Mouse (Mus musculus): ENCODE measurements around the gene Otud7b.
A peak's percentile ranks its signal among the peaks of the same experiment; 100 is the strongest.

The Otud7b gene

DNA sequence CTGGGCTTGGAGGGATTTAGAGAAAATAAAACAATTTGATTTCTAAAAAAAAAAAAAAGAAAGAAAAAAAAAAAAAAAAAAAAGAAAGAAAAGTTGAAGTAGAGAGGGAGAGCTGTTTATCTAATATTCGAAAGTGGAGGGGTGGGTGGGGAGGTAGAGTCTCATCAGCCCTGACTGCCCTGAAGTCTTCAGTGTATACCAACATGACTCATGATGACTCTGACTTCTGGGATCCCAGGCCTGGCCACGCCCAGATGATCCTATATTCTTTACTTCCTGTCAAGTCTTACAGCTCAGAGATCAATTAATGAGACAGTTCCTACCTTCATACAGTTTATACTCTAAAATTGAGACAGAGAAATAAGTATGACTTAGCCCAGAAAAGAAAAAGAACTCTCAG lies 17.1 kb upstream of the Otud7b start:
- DNase-seq = no peak

GRCm38 (mm10) chr3:96087801-96088200 lies 16.5 kb upstream of the Otud7b start:
- DNase-seq = no peak

DNA sequence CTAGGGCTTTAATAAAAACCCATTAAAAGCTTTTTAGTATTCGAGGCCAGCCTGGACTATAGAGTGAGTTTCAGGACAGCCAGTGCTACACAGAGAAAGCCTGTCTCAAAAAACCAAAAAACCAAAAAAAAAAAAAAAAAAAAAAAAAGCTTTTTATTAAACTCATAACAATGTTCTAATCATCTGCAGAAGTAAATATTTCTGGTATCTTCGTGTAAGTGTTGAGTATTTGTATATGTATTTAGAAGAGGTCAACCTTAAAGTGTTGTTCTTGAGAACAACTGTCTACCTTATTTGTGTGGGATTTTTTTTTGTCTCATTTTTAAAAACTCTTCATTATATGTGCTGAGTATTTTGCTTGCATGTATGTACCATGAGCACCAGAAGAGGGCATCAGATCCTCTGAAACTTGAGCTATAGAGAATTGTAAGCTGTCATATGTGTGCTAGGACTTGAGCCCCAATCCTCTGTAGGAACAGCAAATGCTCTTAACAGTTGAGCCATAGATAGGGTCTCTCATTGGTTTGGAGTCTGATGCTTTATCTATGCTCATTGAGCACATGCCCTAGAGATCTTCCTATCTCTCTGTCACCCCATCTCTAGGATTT lies 14.3 kb upstream of the Otud7b start:
- DNase-seq = peak; percentile 60

DNA sequence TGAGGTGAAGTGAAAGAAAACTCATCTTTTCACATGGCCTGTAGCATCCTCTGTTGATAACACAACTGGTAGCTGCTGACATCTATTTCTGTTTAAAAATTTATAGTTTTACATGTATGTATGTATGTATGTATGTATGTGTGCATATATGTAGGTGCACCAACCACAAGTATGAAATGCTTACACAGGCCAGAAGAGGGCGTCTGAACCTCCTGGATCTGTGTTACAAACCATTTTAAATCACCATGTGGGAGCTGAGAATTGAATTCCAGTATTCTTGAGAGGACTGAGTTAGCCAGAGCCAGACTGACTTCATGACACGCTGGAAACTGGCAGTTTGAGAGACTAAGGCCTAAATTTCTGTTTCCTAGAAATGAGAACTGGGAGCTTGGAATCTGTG lies 13.2 kb upstream of the Otud7b start:
- DNase-seq = no peak

GRCm38 (mm10) chr3:96091966-96092365 lies 12.4 kb upstream of the Otud7b start:
- DNase-seq = peak; percentile 81

GRCm38 (mm10) chr3:96093509-96093908 lies 10.8 kb upstream of the Otud7b start:
- no peak for DNase-seq

GRCm38 (mm10) chr3:96094203-96094602 lies 10.1 kb upstream of the Otud7b start:
- peak; percentile 70 for DNase-seq

- no peak for DNase-seq
Observed at GRCm38 (mm10) chr3:96098168-96098567, 6.2 kb upstream of the Otud7b start.

DNA sequence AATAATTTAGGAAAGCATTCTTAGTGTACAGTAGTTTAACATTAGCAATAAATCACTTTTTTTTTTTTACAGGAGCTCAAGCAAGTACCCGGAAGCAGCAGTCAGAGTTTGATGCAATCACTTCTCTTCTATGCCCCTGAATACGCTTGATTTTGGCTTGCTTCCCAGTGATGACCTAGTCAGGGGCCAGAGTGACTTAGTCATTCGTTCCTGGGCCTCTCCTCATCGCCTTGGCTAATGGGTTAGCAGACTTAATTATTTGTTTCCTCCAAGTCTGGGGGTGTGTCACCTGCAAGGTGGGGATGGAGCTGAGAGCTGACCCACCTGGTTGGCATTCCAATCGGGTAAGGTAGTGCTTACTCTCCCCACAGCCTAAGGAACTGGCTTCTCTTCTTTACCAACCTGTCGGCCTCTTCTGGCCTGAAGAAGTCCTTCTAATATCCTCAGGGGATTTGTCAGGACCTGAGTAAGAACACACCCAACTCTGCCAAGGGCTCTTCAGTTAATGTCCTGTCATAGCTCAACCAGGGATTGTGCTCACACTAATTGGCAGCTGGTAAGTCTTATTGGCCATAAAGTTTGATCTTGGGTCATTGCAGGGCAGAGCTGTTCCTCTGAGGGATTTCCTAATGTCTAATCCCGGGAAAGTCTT lies 5.6 kb upstream of the Otud7b start:
- DNase-seq = no peak

- peak; percentile 67 for DNase-seq
Observed at GRCm38 (mm10) chr3:96102100-96102872, 2.0 kb upstream of the Otud7b start.

- DNase-seq = no peak
Observed at GRCm38 (mm10) chr3:96103901-96104260, 446 bp upstream of the Otud7b start.

DNA sequence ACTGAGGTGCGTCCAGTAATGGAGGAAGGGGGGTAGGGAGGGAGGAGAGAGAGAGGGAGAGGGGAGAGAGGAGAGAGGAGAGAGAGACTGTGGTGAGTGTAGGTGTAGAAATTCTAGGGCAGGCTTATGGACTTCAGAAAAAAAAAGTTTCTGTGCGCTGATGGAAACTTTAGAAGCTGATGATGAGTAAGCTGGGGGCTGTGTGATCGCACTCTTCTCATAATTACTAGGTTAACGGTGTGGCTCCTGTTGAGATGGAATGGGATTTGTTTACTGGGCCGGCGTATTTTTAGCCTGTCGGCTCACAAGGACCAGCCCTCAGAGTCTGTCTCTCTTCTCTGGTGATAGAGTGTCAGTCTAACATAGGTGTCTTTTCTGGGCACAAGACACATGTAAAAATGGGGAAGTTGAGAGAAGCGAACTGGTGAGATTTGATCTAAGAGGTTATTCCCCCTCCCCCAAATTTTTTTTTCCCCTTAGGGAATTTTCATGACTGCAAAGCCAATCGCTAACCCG lies 963 bp downstream of the Otud7b start:
- DNase-seq = no peak

- no peak for DNase-seq
Observed at GRCm38 (mm10) chr3:96106151-96106550, 1.8 kb downstream of the Otud7b start.

DNA sequence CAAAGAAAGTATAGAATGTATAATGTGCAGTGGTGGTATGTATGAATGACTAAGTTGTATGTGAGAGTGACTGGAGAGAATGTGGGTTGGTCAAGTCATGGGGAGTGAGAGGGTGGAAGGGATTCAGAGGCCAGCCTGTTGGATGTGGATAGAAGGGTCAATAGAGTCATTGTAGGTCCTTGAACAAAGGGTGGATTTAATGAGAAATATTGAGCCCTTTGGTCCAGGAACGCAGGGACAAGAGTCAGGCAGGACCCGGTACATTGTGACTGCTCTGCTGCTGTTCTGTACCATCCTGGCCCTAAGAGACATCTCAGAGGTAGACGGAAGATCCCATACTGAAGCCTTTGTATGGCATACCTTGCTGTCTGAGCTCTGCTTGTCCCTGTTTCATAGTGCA lies 4.0 kb downstream of the Otud7b start:
- DNase-seq = no peak

DNA sequence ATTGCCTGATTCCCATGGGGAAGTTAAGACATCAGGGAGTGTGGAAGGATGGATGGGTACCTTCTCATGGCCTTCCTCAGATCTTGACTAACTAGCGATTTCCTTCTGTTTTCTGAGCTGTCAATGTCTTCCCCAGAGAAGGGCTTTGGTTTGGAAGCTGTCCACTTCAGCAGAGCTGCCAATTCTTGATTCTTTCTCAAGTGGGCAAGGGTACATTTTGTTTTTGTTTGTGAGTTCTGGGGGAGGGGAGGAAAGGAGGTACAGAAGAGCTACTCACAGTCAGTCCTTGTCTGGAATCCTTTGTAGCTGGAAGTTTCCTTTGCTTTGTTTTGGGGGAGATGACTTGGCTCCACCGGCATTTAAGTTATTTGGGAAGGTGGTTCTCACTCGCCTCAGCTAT lies 8.9 kb downstream of the Otud7b start:
- DNase-seq = no peak

DNA sequence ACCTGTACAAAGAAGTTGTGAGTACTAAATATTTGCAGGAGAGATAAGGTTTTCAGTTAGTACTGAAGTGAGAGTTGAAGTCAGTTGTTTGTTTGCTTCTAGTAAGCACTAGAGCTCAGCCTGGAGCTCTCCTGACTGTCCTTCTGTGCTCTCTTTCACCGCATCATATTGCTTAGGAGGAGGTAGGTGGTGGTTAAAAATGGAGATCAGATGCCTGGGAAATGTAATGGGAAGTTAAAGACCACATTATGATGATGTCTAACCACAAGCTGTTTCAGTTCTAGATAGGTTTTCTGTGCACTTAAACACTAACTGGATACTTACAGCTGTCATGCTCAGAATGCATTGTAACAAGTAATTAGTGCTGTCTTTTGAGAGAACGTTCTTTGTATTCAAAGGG lies 13.8 kb downstream of the Otud7b start:
- no peak for DNase-seq

- DNase-seq = no peak
Observed at GRCm38 (mm10) chr3:96118702-96119101, 14.4 kb downstream of the Otud7b start.

- DNase-seq = no peak
Observed at GRCm38 (mm10) chr3:96124235-96124634, 19.9 kb downstream of the Otud7b start.

GRCm38 (mm10) chr3:96128128-96128527 lies 23.8 kb downstream of the Otud7b start:
- DNase-seq = no peak

DNA sequence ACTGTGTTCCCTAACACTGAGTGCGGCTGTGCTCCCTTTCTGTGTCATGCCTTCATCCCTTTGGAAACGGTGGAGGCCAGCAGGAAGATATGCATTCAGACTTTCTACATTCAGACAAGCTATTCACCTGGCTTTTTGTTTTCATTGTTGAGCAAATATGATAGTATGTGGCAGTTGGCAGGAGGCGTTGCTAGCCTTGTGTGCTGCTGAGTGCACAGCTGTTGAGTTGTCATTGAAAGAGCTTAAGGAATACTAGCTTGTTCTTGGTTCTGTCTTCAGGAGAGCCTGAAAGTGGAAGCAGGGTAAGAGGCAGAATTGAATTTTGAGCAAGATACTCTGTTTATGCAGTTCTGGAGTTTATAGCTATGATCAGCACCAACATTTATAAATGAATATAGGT lies 28.2 kb downstream of the Otud7b start:
- no peak for DNase-seq

- no peak for DNase-seq
Observed at GRCm38 (mm10) chr3:96133327-96133905, 29.1 kb downstream of the Otud7b start.

DNA sequence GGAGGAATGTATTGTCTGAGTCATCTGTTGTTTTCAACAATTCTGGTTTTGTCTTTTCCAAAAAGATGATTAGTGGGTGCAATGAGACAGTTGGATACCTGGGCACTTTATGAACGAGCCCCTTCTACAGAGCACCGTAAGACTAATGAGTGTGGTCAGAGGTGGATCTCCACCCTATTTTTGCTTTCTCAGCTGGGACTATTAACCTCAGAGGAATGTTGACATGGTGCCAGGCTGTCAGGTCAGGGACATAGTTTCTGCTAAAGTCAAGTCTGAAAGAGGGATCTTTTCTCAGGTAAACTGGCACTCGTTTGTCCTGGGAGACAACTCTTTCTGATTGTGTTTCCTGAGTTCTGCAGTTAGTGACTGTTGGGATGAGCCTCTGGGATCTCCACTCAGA lies 30.7 kb downstream of the Otud7b start:
- DNase-seq = no peak

GRCm38 (mm10) chr3:96147950-96148349 lies 43.6 kb downstream of the Otud7b start:
- peak; percentile 77 for DNase-seq

GRCm38 (mm10) chr3:96151836-96152235 lies 47.5 kb downstream of the Otud7b start:
- DNase-seq = no peak

Measured in retina, postnatal 1 day (tissue).